Mouse (Mus musculus) small intestine, adult 2 months (tissue): ENCODE data around the gene Slc29a2. TPM values are rescaled to one million over a fixed set of nuclear protein-coding genes. Genes with fewer than 3 reads are reported as not detected.

Source experiments
- H3K27ac ChIP-seq: fragments of 200-500 bp; 2 replicates; pipeline ENCODE4 v1.5.1; 2012; ENCODE audit warnings: low read depth, low read length, control low read depth, inconsistent platforms; ENCODE audit not compliant: insufficient read depth
- H3K27me3 ChIP-seq: fragments of 200-500 bp; 2 replicates; pipeline ENCODE4 v1.6.1; 2012; ENCODE audit warnings: mild to moderate bottlenecking, moderate library complexity, low read length, inconsistent platforms; ENCODE audit not compliant: control insufficient read depth, insufficient read depth
- H3K36me3 ChIP-seq: fragments of 200-500 bp; 2 replicates; pipeline ENCODE4 v1.6.1; 2012; ENCODE audit warnings: mild to moderate bottlenecking, low read length, control low read depth, inconsistent platforms; ENCODE audit not compliant: control insufficient read depth, insufficient read depth
- H3K4me1 ChIP-seq: fragments of 200-500 bp; 2 replicates; pipeline ENCODE4 v1.6.1; 2012; ENCODE audit warnings: low read length, inconsistent platforms, mixed read lengths; ENCODE audit not compliant: control insufficient read depth, insufficient read depth, insufficient read length
- H3K4me3 ChIP-seq: fragments of 200-500 bp; 2 replicates; pipeline ENCODE4 v1.5.1; 2012; ENCODE audit warnings: low read depth, mild to moderate bottlenecking, control low read depth, inconsistent platforms, low read length, moderate library complexity
- CTCF ChIP-seq: fragments of 200-500 bp; IDR thresholded peaks from 2 replicates; pipeline ENCODE4 v1.5.1; 2012; ENCODE audit warnings: low read depth, mild to moderate bottlenecking, control low read depth, inconsistent platforms, low read length, moderate library complexity, mixed read lengths; ENCODE audit not compliant: insufficient replicate concordance, insufficient read length; ENCODE audit errors: extremely low read depth
- POLR2A ChIP-seq: fragments of 200-500 bp; IDR thresholded peaks from 2 replicates; pipeline ENCODE4 v1.6.1; 2012; ENCODE audit warnings: low read depth, mild to moderate bottlenecking, control low read depth, inconsistent platforms, low read length, moderate library complexity
- WGBS: fragments of 180-500 bp; shearing (Covaris S2); methylation state at CpG from one replicate; pipeline ENCODE4 v1.1.7; 2018; 5-methylcytosine and 5-hydroxymethylcytosine counted together
- polyA plus RNA-seq: library from polyadenylated mRNA; depleted of rRNA; stranded (reverse); fragments of >200 nt; gene quantifications from 2 replicates; pipeline ENCODE4 v1.2.3, GENCODE M21; 2012; rRNA removed

The Slc29a2 gene
- polyA plus RNA-seq, 1 experiment: 2.6 TPM

- TF ChIP-seq CTCF (no peak), POLR2A (no peak)
- Histone ChIP-seq H3K36me3 (no peaks in the 10 kb centered on the region), H3K4me1 (no peaks in the 10 kb centered on the region), H3K4me3 (no peak overlapping the region), H3K27me3 (peaks cover 25% of the 10 kb centered on the region), H3K27ac (no peak overlapping the region)
- WGBS: 87% methylated on average over 1 of the region's 1 CpGs
Measured at GRCm38 (mm10) chr19:5079279-5079678, 55.6 kb downstream of the Slc29a2 start.

Other genes starting within 250 kb of the Slc29a2 start
- gene Rbm4, start 230.0 kb upstream of the Slc29a2 start, polyA plus RNA-seq: 27.1 and 33.5 TPM in 2 replicates
- gene Gm21992, start 212.2 kb upstream of the Slc29a2 start, polyA plus RNA-seq: 10.0 and 19.1 TPM in 2 replicates
- 38.2 and 65.3 TPM in 2 replicates for gene Rbm14, start 212.2 kb upstream of the Slc29a2 start, polyA plus RNA-seq
- gene Ccs, start 184.5 kb upstream of the Slc29a2 start, polyA plus RNA-seq: 24.8 and 41.9 TPM in 2 replicates
- 0.09 and 0.11 TPM in 2 replicates for gene Ccdc87, start 184.5 kb upstream of the Slc29a2 start, polyA plus RNA-seq
- 18.4 and 28.4 TPM in 2 replicates for gene Ctsf, start 168.7 kb upstream of the Slc29a2 start, polyA plus RNA-seq
- gene Actn3, start 146.0 kb upstream of the Slc29a2 start, polyA plus RNA-seq: 0.32 and 0.58 TPM in 2 replicates
- gene Zdhhc24, start 145.2 kb upstream of the Slc29a2 start, polyA plus RNA-seq: 13.4 and 22.3 TPM in 2 replicates
- gene Bbs1, start 117.2 kb upstream of the Slc29a2 start, polyA plus RNA-seq: 1.1 and 1.7 TPM in 2 replicates
- gene Dpp3, start 95.6 kb upstream of the Slc29a2 start, polyA plus RNA-seq: 66.9 and 132 TPM in 2 replicates
- gene Peli3, start 80.7 kb upstream of the Slc29a2 start, polyA plus RNA-seq: 1.4 and 1.6 TPM in 2 replicates
- gene Mrpl11, start 61.7 kb upstream of the Slc29a2 start, polyA plus RNA-seq: 3.7 and 9.3 TPM in 2 replicates
- 0.96 and 1.1 TPM in 2 replicates for gene Npas4, start 33.5 kb upstream of the Slc29a2 start, polyA plus RNA-seq
- 11.4 and 18.1 TPM in 2 replicates for gene B4gat1, start 15.0 kb downstream of the Slc29a2 start, polyA plus RNA-seq
- 0.99 and 1.2 TPM in 2 replicates for gene AC124502.3, start 15.0 kb downstream of the Slc29a2 start, polyA plus RNA-seq
- 22.5 and 47.0 TPM in 2 replicates for gene Brms1, start 17.5 kb downstream of the Slc29a2 start, polyA plus RNA-seq
- 5.1 and 8.2 TPM in 2 replicates for gene Rin1, start 26.6 kb downstream of the Slc29a2 start, polyA plus RNA-seq
- 3.4 and 8.2 TPM in 2 replicates for gene Cd248, start 44.2 kb downstream of the Slc29a2 start, polyA plus RNA-seq
- gene Tmem151a, start 61.7 kb downstream of the Slc29a2 start, polyA plus RNA-seq: 3.5 and 8.1 TPM in 2 replicates
- gene Yif1a, start 64.7 kb downstream of the Slc29a2 start, polyA plus RNA-seq: 155 and 252 TPM in 2 replicates
- 1.3 and 1.5 TPM in 2 replicates for gene Cnih2, start 74.7 kb downstream of the Slc29a2 start, polyA plus RNA-seq
- gene Rab1b, start 83.2 kb downstream of the Slc29a2 start, polyA plus RNA-seq: 139 and 243 TPM in 2 replicates
- 11.4 and 19.8 TPM in 2 replicates for gene Klc2, start 94.7 kb downstream of the Slc29a2 start, polyA plus RNA-seq
- gene Pacs1, start 249.3 kb downstream of the Slc29a2 start, polyA plus RNA-seq: 5.9 and 8.9 TPM in 2 replicates